In genomic region chr7:117412405-117412804, GRCm38 (mm10) we compare ENCODE assay signal across 9 mouse cellular contexts. TPM values are rescaled to one million over a fixed set of nuclear protein-coding genes. Genes with fewer than 3 reads are reported as not detected.
DNase-seq lines count a peak whose midpoint lies in the region; TF ChIP-seq lines count a peak whose summit lies in the region.
"Had no signal": no experiment of that assay in that cellular context is flagged by ENCODE, and none has a peak within 500 bp of the region (broad histone marks: within the 10 kb centered on the region; RNA-seq: fewer than 3 reads in every experiment).

No protein-coding gene starts in this region.

- TF ChIP-seq CTCF in left cerebral cortex, adult 2 months (IDR thresholded peaks at IDR 0.05) = no peak

- intact Hi-C loops in left cerebral cortex, adult 2 months (cut with DNase I) = no loop called here
- intact Hi-C loops in left cerebral cortex, postnatal 4 days (cut with DNase I) = no loop called here

- DNase-seq in adrenal gland, postnatal 10 days = peak; percentile 74
- no peak for DNase-seq in adrenal gland, postnatal 4 days (ENCODE audit: low spot score in 2 of 2)
- peak; percentile 35 to 40 for DNase-seq in left cerebral cortex, adult 18-20 months (ENCODE audit: low spot score in 2 of 2)
- DNase-seq in left cerebral cortex, adult 2 months (ENCODE audit: extremely low spot score in 1 of 2, low spot score in 2 of 2) = no peak
- DNase-seq in brain, adult 2 months (ENCODE audit: low read depth, low spot score) = peak; percentile 57
- peak; percentile 53 for DNase-seq in left cerebral cortex, postnatal 4 days
- DNase-seq in thymus, postnatal 10 days (ENCODE audit: low spot score in 2 of 2) = no peak
- no peak for DNase-seq in spleen, adult 12 weeks (ENCODE audit: low spot score)

- H3K27ac ChIP-seq in left cerebral cortex, adult 2 months = no peak overlapping the region
- H3K27ac ChIP-seq: heart, embryonic 15.5 days had no signal

- no peak overlapping the region for H3K4me3 ChIP-seq in left cerebral cortex, adult 2 months
- H3K4me3 ChIP-seq: heart, embryonic 15.5 days had no signal

RNA-seq across cellular contexts. Expression of gene Xylt1, which starts 31.6 kb away (rescaled TPM):
- total RNA-seq in adrenal gland, postnatal 10 days (2021) = 1 to 10 TPM; 4.8 to 6.5 TPM
- total RNA-seq in adrenal gland, postnatal 4 days (2021) = 10 to 100 TPM in 1 of 2 experiments, 1 to 10 TPM in 1; 9.3 to 12.4 TPM
- total RNA-seq in left cerebral cortex, adult 18-20 months (2021) = 10 to 100 TPM; 45.7 to 48.9 TPM
- total RNA-seq in left cerebral cortex, adult 2 months (2021) = 10 to 100 TPM; 51.7 to 60.5 TPM
- 10 to 100 TPM; 53.5 to 56.6 TPM for total RNA-seq in left cerebral cortex, postnatal 4 days (2021)

Comparison
In these comparisons a context has a peak if more than half of its experiments do, and no peak if none do; other contexts are left out.
1. DNase-seq: peak in adrenal gland, postnatal 10 days (single experiment), left cerebral cortex, adult 18-20 months (2 of 2), brain, adult 2 months (single experiment) and left cerebral cortex, postnatal 4 days (single experiment); none in adrenal gland, postnatal 4 days (0 of 2), left cerebral cortex, adult 2 months (0 of 2), thymus, postnatal 10 days (0 of 2) and spleen, adult 12 weeks (single experiment).